In genomic region chr6:36455071-36455470, GRCm38 (mm10) we compare ENCODE assay signal across 25 mouse cellular contexts.
DNase-seq lines count a peak whose midpoint lies in the region; ATAC-seq lines count a peak whose summit lies in the region.
"Had no signal": no experiment of that assay in that cellular context is flagged by ENCODE, and none has a peak within 500 bp of the region (broad histone marks: within the 10 kb centered on the region; RNA-seq: fewer than 3 reads in every experiment).

No protein-coding gene starts in this region.

- H3K9me3 ChIP-seq in midbrain, embryonic 11.5 days (ENCODE audit: control insufficient read depth, low read length), result no peaks in the 10 kb centered on the region
- H3K9me3 ChIP-seq in midbrain, embryonic 10.5 days (replicated peaks), result no peaks in the 10 kb centered on the region
- no peaks in the 10 kb centered on the region for H3K9me3 ChIP-seq in heart, embryonic 11.5 days (replicated peaks; ENCODE audit: control insufficient read depth, low read length)
- no peaks in the 10 kb centered on the region for H3K9me3 ChIP-seq in heart, embryonic 16.5 days (replicated peaks; ENCODE audit: control insufficient read depth, low read length)
- H3K9me3 ChIP-seq: embryonic facial prominence, embryonic 12.5 days; hindbrain, embryonic 12.5 days; lung, embryonic 15.5 days; midbrain, embryonic 13.5 days; neural tube, embryonic 13.5 days had no signal

- DNase-seq in midbrain, embryonic 11.5 days (ENCODE audit: low spot score, missing footprints), result peak; percentile 21
- DNase-seq in midbrain, embryonic 10.5 days (ENCODE audit: low spot score), result no peak
- no peak for DNase-seq in spleen, adult 12 weeks (ENCODE audit: low spot score)
- no peak for DNase-seq in Muller cell, postnatal 12 days (ENCODE audit: inconsistent ontology term)
- no peak for DNase-seq in lung, adult 18-20 months
- DNase-seq: cerebellum, adult 9-11 months; embryo, embryonic 11 days; gastrocnemius, postnatal 25 days; kidney, adult 8-10 months; kidney, postnatal 4 days; left cerebral cortex, postnatal 4 days; lung, postnatal 36 days; right cerebral cortex, postnatal 4 days; thymus, adult 2 months had no signal

- H3K27me3 ChIP-seq in midbrain, embryonic 11.5 days (ENCODE audit: control insufficient read depth, insufficient read depth, low read length), result no peaks in the 10 kb centered on the region
- no peaks in the 10 kb centered on the region for H3K27me3 ChIP-seq in midbrain, embryonic 10.5 days (ENCODE audit: low read depth, poor library complexity, severe bottlenecking)
- no peaks in the 10 kb centered on the region for H3K27me3 ChIP-seq in heart, embryonic 11.5 days (ENCODE audit: control insufficient read depth, insufficient read depth, low read length)
- no peaks in the 10 kb centered on the region for H3K27me3 ChIP-seq in heart, embryonic 16.5 days (ENCODE audit: control insufficient read depth, insufficient read depth, low read length)
- H3K27me3 ChIP-seq: embryonic facial prominence, embryonic 12.5 days; hindbrain, embryonic 12.5 days; lung, embryonic 15.5 days; midbrain, embryonic 13.5 days; neural tube, embryonic 13.5 days had no signal

- H3K27ac ChIP-seq in midbrain, embryonic 11.5 days (ENCODE audit: low read depth, low read length), result no peak overlapping the region
- no peak overlapping the region for H3K27ac ChIP-seq in midbrain, embryonic 10.5 days (replicated peaks)
- peak overlapping the region; percentile 50 for H3K27ac ChIP-seq in heart, embryonic 11.5 days (ENCODE audit: low read depth, low read length)
- peak overlapping the region; percentile 88 for H3K27ac ChIP-seq in heart, embryonic 16.5 days (ENCODE audit: low read length)
- H3K27ac ChIP-seq: embryonic facial prominence, embryonic 12.5 days; hindbrain, embryonic 12.5 days; kidney, postnatal 0 days; liver, embryonic 14.5 days; lung, embryonic 15.5 days; midbrain, embryonic 13.5 days; neural tube, embryonic 13.5 days had no signal

- H3K4me2 ChIP-seq in midbrain, embryonic 11.5 days, result no peak overlapping the region
- no peak overlapping the region for H3K4me2 ChIP-seq in heart, embryonic 11.5 days
- H3K4me2 ChIP-seq in heart, embryonic 16.5 days (ENCODE audit: low read depth, low read length), result no peak overlapping the region; the same call in 1 of the 2 replicates
- H3K4me2 ChIP-seq: embryonic facial prominence, embryonic 12.5 days; hindbrain, embryonic 12.5 days; lung, embryonic 15.5 days; midbrain, embryonic 13.5 days; neural tube, embryonic 13.5 days had no signal

- ATAC-seq in midbrain, embryonic 11.5 days (ENCODE audit: low FRiP score), result no peak
- ATAC-seq in heart, embryonic 11.5 days (replicated peaks; ENCODE audit: insufficient number of reproducible peaks, low FRiP score, low TSS enrichment), result no peak; the same call in 1 of the 2 replicates
- ATAC-seq in heart, embryonic 16.5 days (replicated peaks; ENCODE audit: extremely low read depth, insufficient read depth, low FRiP score), result peak; percentile 72; the same call in 1 of the 2 replicates
- ATAC-seq: forebrain, embryonic 14.5 days; intestine, embryonic 16.5 days; midbrain, embryonic 13.5 days had no signal

- no peak overlapping the region for H3K9ac ChIP-seq in midbrain, embryonic 11.5 days (ENCODE audit: low read length)
- no peak overlapping the region for H3K9ac ChIP-seq in heart, embryonic 11.5 days (ENCODE audit: low read depth, low read length)
- no peak overlapping the region for H3K9ac ChIP-seq in heart, embryonic 16.5 days (ENCODE audit: low read length)
- H3K9ac ChIP-seq: embryonic facial prominence, embryonic 12.5 days; hindbrain, embryonic 12.5 days; liver, embryonic 14.5 days; lung, embryonic 15.5 days; midbrain, embryonic 13.5 days; neural tube, embryonic 13.5 days had no signal

- no peaks in the 10 kb centered on the region; the same call in 1 of the 2 replicates for H3K4me1 ChIP-seq in midbrain, embryonic 11.5 days (ENCODE audit: control insufficient read depth, insufficient read depth, low read length)
- H3K4me1 ChIP-seq in midbrain, embryonic 10.5 days, result no peaks in the 10 kb centered on the region
- H3K4me1 ChIP-seq in heart, embryonic 11.5 days (ENCODE audit: control insufficient read depth, insufficient read depth, low read length), result peaks cover 21% of the 10 kb centered on the region
- H3K4me1 ChIP-seq in heart, embryonic 16.5 days (ENCODE audit: control insufficient read depth, insufficient read depth, low read length), result peaks cover 30% of the 10 kb centered on the region
- H3K4me1 ChIP-seq: embryonic facial prominence, embryonic 12.5 days; hindbrain, embryonic 12.5 days; lung, embryonic 15.5 days; midbrain, embryonic 13.5 days; neural tube, embryonic 13.5 days had no signal

- no peak overlapping the region for H3K4me3 ChIP-seq in midbrain, embryonic 11.5 days (ENCODE audit: low read depth, low read length)
- H3K4me3 ChIP-seq in midbrain, embryonic 10.5 days, result no peak overlapping the region
- H3K4me3 ChIP-seq in heart, embryonic 11.5 days (ENCODE audit: low read depth, low read length), result no peak overlapping the region
- H3K4me3 ChIP-seq in heart, embryonic 16.5 days (ENCODE audit: low read length), result no peak overlapping the region
- H3K4me3 ChIP-seq: embryonic facial prominence, embryonic 12.5 days; hindbrain, embryonic 12.5 days; lung, embryonic 15.5 days; midbrain, embryonic 13.5 days; neural tube, embryonic 13.5 days had no signal

- H3K36me3 ChIP-seq in midbrain, embryonic 11.5 days (ENCODE audit: control insufficient read depth, insufficient read depth, low read length), result no peaks in the 10 kb centered on the region
- no peaks in the 10 kb centered on the region for H3K36me3 ChIP-seq in midbrain, embryonic 10.5 days
- H3K36me3 ChIP-seq in heart, embryonic 11.5 days (ENCODE audit: control insufficient read depth, insufficient read depth, low read length), result no peaks in the 10 kb centered on the region
- H3K36me3 ChIP-seq in heart, embryonic 16.5 days (ENCODE audit: control insufficient read depth, insufficient read depth), result no peaks in the 10 kb centered on the region
- H3K36me3 ChIP-seq: embryonic facial prominence, embryonic 12.5 days; hindbrain, embryonic 12.5 days; lung, embryonic 15.5 days; midbrain, embryonic 13.5 days; neural tube, embryonic 13.5 days had no signal

Comparison
In these comparisons a context has a peak if more than half of its experiments do, and no peak if none do; other contexts are left out.
1. H3K27ac ChIP-seq: peak in heart, embryonic 11.5 days (single experiment) and heart, embryonic 16.5 days (single experiment); none in midbrain, embryonic 11.5 days (single experiment) and midbrain, embryonic 10.5 days (single experiment).